Mouse (Mus musculus) gastrocnemius, adult 8-10 months (tissue): ENCODE measurements at regions not wholly inside any gene's neighbourhood (a gene's known extent, or its start where the extent isn't known, plus 50 kb on each side); places are given as distances from the start of the nearest gene placed in this dataset.

Experiments
- DNase-seq, 2 experiments: peaks; one replicate each; pipeline ENCODE4 v3.0.0; 2022; ENCODE audit warnings: low spot score in 2 of 2

DNA sequence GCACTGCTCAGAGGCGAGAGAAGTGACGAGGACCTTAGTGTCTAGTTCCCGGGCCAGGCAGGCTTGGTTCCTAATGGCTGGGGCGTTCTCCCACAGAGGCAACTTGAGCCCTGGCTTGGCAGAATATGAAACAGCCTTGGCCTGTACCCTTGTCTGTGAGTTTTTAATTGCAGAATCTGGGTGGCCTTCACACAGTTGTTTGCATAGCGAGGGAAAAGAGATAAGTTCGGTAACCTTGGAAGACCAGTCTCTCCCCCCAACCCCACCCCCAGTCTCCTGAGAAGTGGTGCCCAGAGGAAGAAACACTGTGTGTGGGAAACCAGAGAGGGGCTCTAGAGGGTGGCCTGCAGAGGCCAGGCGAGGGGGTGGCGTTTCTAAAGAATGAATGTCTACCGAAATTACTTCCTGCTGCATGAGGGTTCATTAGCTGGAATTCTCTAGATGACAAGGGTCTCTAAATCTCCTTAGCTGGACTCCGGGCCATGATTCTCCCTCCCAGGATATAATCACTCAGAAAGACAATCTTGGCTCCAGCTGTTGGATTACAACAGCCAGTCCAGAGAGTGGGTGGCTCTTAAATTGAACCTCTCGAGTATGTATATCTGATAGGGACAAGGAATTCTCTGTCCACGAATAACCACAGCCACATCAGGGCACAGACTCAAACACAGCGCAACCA, 142.8 kb downstream of the Gm10260 start:
- peak; percentile 36 to 40 for DNase-seq

DNA sequence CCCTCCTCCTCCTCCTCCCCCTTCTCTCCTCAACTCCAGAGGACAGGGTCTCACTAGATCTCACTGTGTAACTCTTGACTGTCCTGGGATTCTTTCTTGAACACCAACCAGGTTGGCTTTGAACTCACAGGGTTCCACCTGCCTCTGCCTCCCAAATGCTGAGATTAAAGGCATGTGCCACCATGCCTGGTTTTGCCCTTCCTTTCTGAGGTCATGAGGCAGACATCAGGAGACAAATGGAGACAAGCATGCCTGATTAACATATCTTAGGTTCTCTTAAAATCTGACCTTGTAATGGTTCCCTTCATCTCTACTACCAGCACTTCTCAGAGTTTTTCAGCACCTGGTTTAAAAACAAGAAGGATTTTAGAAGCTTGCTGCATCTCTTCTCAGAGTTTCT, 143.5 kb downstream of the Gm10260 start:
- DNase-seq = no peak

GRCm38 (mm10) chr13:97607221-97607723, 153.2 kb downstream of the Gm10260 start:
- DNase-seq = no peak

GRCm38 (mm10) chr13:97604451-97604850, 156.0 kb downstream of the Gm10260 start:
- no peak for DNase-seq

DNA sequence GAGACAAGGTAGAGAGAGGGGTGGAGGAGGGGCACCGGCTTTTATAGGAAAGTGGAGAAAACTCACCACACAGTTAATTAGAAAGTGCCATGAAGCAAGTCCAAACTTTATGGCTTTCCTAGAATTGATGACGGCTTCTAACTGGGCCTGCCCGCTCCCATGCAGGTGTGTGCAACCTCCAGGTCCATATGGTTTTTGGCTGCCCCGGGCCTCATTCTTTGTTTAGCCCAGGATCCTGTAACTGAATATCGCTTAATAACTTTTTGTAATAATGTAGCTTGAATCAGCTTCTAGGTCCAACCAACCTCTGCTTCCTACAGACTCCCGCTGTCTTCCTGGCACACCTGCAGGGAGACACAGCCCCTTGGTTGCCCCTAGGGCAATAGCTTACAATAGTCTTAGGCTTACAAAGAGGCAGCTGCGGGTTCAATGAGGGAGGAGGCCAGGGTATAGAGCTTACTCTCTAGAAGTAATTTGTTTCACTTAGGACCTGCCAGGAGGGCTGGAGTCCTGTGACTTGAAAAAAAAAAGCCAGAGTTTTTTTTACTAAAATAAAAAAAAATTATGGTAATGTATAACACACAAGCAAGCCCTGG, 159.2 kb downstream of the Gm10260 start:
- DNase-seq = no peak

- DNase-seq = no peak
Measured at GRCm38 (mm10) chr13:97600136-97600535, 160.3 kb downstream of the Gm10260 start.

DNA sequence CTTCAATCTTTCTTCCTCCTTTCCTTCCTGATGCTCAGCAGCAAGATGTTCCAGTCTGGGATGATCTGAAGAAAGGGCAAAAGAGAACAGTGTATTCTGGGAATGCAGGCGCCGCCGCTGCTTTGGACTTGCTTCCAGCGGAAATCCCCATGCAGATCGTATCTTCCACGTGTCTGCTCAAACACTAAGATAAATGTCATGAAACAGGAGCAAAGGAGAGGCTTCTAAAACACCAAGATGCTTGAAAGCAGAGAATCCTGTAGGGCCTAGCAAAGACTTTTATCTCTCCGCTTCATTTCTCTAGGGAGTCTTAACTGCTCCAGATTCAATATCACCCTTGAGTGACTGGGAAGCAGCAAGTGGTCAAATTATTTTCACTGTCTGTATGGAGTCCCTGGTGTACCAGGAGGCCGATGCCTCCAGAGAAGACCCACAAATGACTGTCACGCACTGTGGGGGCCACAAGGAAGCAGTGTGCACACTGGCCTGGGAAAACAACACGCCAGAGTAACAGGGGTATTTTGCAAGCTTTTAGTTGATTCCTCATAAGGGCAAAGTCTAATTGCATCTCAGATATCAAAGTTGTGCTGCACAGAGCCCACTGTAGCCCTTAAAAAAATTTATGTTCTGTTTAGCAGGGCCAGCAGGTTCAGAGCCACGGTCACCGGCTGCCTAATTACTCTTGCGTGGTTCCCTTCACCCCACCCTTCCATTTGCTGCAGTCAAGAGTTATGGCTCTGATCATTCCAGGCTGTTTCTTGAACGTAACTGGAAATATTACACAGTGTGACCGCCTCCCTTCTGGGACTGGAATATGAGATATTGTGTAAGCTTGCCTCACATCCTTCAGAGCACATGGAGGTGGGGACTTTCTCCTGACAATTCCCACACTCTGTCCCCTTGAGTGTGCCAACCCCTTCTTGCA, 161.7 kb downstream of the Gm10260 start:
- DNase-seq = peak; percentile 31 to 35

- no peak for DNase-seq
Measured at GRCm38 (mm10) chr13:97594851-97595250, 165.6 kb downstream of the Gm10260 start.

GRCm38 (mm10) chr13:97589626-97590025, 170.8 kb downstream of the Gm10260 start:
- DNase-seq = no peak

GRCm38 (mm10) chr13:97588085-97588484, 172.3 kb downstream of the Gm10260 start:
- DNase-seq = no peak

DNA sequence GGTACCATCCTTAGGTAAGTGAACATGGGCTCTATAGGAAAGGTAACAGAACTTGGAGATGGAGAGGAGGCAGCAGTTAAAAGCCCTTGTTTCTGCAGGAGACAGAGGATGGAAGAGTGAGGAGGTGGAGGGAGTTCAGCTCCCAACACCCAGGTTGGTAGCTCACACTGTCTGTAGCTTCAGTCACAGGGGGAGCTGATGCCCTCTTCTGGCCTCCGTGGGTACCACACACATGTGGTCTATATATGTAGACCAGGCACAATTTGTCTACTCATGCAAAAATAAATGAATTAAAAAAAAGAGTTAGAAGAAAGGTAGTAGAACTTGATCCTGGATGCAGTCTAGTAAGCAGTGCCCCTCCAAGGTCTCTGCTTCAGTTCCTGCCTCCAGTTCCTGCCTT, 173.3 kb downstream of the Gm10260 start:
- no peak for DNase-seq

- no peak for DNase-seq
Measured at GRCm38 (mm10) chr13:97584045-97584444, 176.4 kb downstream of the Gm10260 start.

- DNase-seq = no peak
Measured at GRCm38 (mm10) chr13:97581380-97581779, 179.1 kb downstream of the Gm10260 start.

DNA sequence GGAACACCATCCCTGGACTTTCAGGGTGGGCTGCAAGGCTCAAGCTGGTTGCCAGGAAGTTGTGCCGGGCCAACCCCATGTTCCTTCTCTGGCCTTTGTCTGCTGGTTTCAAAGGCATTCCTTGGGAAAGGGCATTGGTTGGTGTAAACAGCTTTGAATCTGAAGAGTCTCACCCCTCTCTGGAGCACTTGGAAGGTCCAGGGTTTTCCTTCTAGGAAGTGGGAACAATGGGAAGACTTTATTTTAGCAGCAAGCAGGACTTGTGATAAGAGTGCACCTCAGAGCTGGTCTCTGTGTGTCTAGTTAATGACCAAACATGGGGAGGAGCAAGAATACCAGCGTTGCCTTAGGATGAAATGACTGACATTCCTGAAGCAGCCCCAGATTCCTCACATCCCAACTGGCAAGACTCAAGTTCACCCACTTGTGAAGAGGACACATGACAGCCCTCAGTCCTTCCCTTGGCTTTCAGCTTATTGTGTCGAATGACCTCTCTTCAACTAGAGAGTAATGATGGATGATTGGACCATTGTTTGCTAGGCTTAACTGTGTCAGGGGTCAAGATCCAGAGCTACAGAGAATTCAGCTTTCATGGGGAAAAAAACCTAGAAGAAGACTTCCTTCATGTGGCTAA, 180.1 kb downstream of the Gm10260 start:
- DNase-seq = no peak

DNA sequence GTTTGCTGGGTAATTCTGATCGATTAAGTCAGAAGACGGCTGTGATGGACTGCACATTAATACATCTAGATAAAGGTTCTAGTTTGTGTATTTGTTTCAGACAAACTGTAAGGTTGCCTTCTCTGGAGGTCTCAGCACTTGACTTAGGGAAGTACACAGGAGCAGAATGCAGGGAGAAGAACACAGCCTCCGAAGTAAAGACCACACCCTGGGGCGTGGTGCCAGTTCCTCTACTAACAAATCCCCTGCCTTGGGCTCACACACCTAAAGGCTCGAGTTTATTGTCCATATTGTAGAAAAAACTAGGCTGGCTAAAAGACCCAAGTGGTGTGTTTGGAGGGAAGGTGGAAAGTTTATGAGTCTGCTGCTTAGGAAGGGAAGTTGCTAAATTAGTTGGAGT, 181.8 kb downstream of the Gm10260 start:
- no peak for DNase-seq

GRCm38 (mm10) chr13:97577081-97577785, 183.2 kb downstream of the Gm10260 start:
- no peak for DNase-seq

DNA sequence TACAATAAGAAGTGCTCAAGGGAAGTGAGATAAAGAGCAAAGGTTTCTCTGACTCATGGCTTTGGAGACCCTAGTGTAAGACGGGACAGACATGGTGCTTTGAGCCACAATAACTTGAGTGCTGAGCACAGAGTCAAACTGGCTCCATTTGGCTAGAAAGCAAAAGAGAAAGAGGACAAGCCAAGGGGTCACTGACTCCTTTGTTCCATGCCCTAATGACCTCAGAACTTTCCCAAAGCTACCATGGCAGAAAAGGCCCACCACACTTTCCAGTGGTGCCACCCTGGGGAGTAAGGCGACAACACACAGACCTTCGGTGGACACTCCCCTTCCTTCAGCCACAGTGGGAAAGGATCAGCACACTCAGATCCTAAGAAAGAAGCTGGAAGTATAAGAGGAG, 186.8 kb downstream of the Gm10260 start:
- DNase-seq = no peak

GRCm38 (mm10) chr13:97572352-97572751, 188.1 kb downstream of the Gm10260 start:
- DNase-seq = no peak

DNA sequence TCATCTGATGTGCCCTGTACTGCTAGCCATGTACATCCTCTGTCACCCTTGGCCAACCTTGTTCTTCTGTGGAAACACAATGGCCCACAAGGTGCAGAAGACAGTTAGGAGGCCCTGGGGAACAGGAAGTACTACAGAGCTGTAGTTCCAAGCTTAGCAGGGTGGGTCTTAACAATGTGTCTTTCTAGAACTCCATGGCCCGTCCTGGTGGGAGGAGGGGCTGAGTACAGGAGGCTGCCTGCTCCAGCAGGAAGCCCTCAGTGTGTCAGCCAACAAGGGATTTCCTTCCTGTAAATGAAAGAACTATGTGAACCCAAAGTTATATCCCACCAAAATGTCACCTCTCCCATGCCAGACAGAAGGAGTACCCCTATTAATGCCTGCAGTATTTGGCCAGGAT, 190.4 kb downstream of the Gm10260 start:
- DNase-seq = no peak

- no peak for DNase-seq
Measured at GRCm38 (mm10) chr13:97567632-97568031, 192.8 kb downstream of the Gm10260 start.

- DNase-seq = peak; percentile 14 to 35
Measured at GRCm38 (mm10) chr13:97566071-97566470, 194.4 kb downstream of the Gm10260 start.
